Mouse (Mus musculus) brain, embryonic 14.5 days (tissue): ENCODE results near the gene Cbx7.

Experiments used
- CTCF ChIP-seq: fragments of 200-500 bp; IDR thresholded peaks from 2 replicates; pipeline ENCODE4 v1.5.1; 2012; ENCODE audit warnings: inconsistent platforms, mild to moderate bottlenecking, moderate library complexity, borderline replicate concordance; ENCODE audit not compliant: insufficient read depth, insufficient read length; ENCODE audit errors: extremely low read depth
- POLR2A ChIP-seq: fragments of 200-500 bp; IDR thresholded peaks from 2 replicates; pipeline ENCODE4 v1.6.1; 2012; ENCODE audit warnings: mild to moderate bottlenecking, inconsistent platforms, borderline replicate concordance; ENCODE audit not compliant: poor library complexity, insufficient read depth, insufficient read length, severe bottlenecking; ENCODE audit errors: extremely low read depth

DNA sequence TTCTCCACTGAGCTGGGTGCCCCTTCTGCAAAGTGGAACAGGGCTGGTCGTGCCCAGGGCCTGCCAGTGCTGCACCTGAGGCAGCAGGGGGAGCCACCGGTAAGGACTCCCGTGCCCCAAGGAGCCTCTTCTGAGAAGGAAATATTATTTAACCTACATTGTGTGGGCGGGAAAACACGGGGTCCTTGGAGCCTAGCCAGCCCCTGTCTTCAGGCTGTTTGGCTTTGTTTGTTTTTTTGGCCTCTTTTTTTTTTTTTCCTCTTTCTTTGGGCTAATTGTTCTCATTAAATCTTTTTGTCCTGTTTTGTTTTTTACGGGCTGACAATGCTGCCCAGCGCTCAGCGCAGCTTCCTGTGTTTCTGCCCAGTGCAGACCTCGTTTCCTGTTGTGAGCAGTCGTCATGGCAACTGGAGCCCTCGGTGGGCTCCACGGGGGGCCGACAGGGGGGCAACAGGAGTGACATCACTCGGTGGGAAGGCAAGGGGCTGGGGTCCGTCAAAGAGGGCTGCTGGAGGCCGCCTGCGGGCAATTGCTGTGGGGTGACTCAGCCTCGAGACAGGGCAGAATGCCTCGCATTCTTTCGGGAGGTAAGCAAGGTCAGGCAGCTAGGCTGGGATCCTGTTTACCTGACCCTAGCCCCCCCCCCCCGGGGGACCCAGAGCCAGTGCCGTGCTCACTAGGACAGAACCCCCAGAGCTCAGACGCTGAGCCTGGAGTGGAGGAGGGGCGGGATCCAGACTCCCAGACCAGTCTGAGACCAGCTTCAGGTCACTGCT lies 20.5 kb downstream of the Cbx7 start:
- TF ChIP-seq CTCF (peak; percentile 60), POLR2A (no peak)
